Mouse (Mus musculus): ENCODE measurements around the gene Olfr723.
"Not testable (repeated sequence)": the region's sequence is repeated elsewhere in the genome, so short reads cannot be mapped to it uniquely, and the experiment has no call there.

GRCm38 (mm10) chr14:49931687-49932086 lies at the start of gene Olfr723:
- TF ChIP-seq SMC3 (IDR thresholded peaks at IDR 0.05; ENCODE audit: low read depth, low read length); CHD1 (IDR thresholded peaks at IDR 0.05; ENCODE audit: low read depth, low read length); CTCF (IDR thresholded peaks at IDR 0.05 in 2 of 3, conservative IDR thresholded peaks at IDR 0.05 in 1 of 3; ENCODE audit: control insufficient read depth in 1 of 3, insufficient read depth in 1 of 3, low read depth in 2 of 3, low read length in 3 of 3, poor library complexity in 1 of 3, severe bottlenecking in 1 of 3); TBP (IDR thresholded peaks at IDR 0.05; ENCODE audit: low read depth, low read length); EP300 (IDR thresholded peaks at IDR 0.05; ENCODE audit: low read depth in 1 of 2, low read length in 2 of 2); GABPA (IDR thresholded peaks at IDR 0.05; ENCODE audit: low read depth, low read length); BHLHE40 (IDR thresholded peaks at IDR 0.05; ENCODE audit: borderline replicate concordance, low read depth, low read length); SIN3A (IDR thresholded peaks at IDR 0.05; ENCODE audit: low read length); POLR2A (IDR thresholded peaks at IDR 0.05; ENCODE audit: control insufficient read depth in 1 of 2, insufficient read depth in 1 of 2, low read depth in 1 of 2, low read length in 2 of 2, poor library complexity in 1 of 2); POLR2AphosphoS5 (IDR thresholded peaks at IDR 0.05; ENCODE audit: borderline replicate concordance, low read depth, low read length): not testable (repeated sequence)
